Mouse (Mus musculus) frontal cortex, postnatal 10 days (tissue): ENCODE data around the gene Ubfd1.

Experiments
- DNase-seq, 2 experiments: peaks; one replicate each; pipeline ENCODE4 v3.0.0; 2022; ENCODE audit warnings: low spot score in 2 of 2, mixed read lengths in 1 of 2

Gene Ubfd1

GRCm38 (mm10) chr7:122066945-122067516, at the start of gene Ubfd1, which contains the start of gene Ears2:
Gene Ubfd1, plus strand, starts transcription at chr7:122067175.
Gene Ears2, minus strand, starts transcription at chr7:122067263.
- DNase-seq = peak; percentile 95 to 96

DNA sequence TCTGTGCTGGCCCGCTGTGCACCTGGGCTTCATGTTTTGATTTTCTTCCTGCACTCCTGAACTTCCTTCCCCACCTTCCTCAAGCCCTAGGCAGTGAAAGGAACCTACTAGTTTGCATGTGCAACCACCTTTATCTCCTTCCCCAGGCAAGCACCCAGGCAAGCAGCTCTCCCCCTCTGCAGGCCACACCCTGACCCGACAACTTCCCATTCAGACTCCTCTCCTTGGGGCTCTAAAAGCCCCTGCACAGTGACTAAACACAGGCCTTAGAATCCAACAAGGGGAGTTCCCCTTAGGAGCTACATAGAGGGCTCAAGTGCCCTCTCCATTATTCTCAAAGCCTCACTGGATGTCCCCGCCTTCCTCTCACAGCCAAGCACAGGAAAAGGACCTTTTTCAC, 48.7 kb upstream of the Ubfd1 start:
- no peak for DNase-seq

- DNase-seq = peak in 1 of 2 experiments; percentile 53
Observed at GRCm38 (mm10) chr7:122018978-122019377, 48.0 kb upstream of the Ubfd1 start.

DNA sequence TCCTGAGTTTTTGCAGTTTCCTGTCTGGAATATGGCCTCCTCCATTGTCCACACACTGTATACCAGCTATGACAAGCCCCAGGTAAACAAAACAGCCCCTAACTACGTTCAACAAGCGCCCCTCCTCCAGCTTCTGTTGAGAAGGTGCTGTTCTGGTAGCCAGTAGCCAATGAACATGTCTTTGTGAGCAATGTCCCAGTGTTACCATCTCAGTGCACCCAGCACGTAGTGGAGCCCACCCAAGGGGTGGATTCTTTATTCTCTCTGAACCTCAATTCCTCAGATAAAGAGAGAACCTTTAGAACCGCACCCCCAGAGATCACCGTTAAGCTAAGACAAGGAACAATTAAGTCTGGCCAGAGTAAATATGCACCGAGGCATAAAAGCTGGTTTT, 46.7 kb upstream of the Ubfd1 start:
- DNase-seq = no peak

GRCm38 (mm10) chr7:122020667-122021354, 46.2 kb upstream of the Ubfd1 start, which contains the start of gene Gga2:
Gene Gga2, minus strand, starts transcription at chr7:122021222.
- DNase-seq = peak; percentile 83 to 87

- DNase-seq = no peak
Observed at GRCm38 (mm10) chr7:122022131-122022530, 44.8 kb upstream of the Ubfd1 start.

DNA sequence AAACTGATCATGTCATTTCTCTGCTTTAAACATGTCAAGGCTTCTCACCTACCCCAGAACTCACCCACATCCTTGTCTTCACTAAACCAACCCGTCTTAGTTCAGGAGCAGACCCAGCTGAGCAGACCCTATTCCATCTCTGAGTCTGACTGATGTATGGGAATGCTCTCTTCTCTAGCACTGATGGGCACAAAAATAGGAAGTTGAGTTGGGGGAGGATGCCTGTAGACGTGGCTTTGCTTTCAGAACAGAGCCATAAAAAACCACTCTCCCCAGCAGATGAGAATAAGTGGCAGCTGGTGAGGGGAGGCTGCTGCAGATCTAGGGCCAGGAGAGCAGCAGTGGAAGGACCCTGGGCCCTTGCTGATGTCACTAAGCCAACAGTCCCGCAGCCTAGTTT, 33.6 kb upstream of the Ubfd1 start:
- no peak for DNase-seq

DNA sequence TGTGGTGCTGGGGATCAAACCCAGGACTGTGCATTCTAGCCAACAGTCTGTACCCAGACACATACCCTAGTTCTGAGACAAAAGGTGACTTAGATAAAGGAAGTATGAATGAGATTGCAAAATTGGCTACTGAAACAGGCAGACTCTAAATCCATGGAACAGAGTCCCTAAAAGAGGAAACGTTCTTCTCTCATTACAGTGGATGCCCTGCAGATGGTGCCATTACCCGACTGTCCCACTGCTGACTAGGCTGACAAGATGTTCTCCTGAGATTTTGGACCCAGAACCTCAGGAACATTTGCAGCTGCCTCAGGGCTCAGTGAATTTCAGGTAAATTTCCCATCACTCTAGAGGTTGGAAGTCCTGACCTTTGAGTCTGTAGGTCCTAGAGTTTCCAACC, 32.6 kb upstream of the Ubfd1 start:
- DNase-seq = no peak

- DNase-seq = no peak
Observed at GRCm38 (mm10) chr7:122044106-122044505, 22.9 kb upstream of the Ubfd1 start.

- no peak for DNase-seq
Observed at GRCm38 (mm10) chr7:122045181-122045634, 21.8 kb upstream of the Ubfd1 start.

DNA sequence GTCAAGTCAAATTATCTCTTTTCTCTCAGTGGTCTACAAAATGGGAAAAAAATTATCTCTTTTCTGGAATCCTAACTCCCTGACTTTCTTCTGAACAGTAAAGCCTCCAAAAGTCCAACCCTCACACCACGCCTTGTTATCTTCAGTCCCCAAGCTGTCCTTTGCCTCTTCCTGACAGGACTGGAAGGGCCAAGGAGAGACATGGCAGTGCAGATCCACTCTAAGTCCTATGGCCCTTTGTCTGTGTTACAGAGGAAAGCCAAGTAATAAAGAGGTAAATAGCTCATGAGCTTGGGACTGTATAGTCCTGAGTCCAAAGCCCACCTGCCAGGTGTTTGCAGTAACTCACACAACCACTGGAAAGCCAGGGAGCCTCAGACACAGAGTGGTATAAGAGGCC, 21.3 kb upstream of the Ubfd1 start:
- no peak for DNase-seq

- no peak for DNase-seq
Observed at GRCm38 (mm10) chr7:122046813-122047212, 20.2 kb upstream of the Ubfd1 start.

- no peak for DNase-seq
Observed at GRCm38 (mm10) chr7:122048191-122048590, 18.8 kb upstream of the Ubfd1 start.

DNA sequence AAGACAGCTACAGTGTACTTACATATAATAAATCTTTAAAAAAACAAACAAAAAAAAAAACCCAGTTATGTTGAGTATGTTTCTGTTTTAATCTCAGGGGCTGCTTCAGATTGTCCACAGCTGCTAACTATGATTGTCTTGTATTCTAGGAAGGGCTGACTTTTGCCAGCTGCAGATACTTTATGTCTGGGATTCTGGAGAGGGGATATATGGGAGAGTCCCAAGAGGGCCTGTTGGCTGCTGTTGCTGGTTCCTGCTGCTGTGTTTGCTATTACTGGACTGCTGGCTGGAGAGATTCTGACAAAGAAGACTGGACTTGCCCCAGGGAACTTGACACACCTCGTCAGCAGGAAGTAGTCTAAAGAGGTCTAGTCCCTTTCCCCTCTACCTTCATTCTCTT, 16.1 kb upstream of the Ubfd1 start:
- DNase-seq = no peak

DNA sequence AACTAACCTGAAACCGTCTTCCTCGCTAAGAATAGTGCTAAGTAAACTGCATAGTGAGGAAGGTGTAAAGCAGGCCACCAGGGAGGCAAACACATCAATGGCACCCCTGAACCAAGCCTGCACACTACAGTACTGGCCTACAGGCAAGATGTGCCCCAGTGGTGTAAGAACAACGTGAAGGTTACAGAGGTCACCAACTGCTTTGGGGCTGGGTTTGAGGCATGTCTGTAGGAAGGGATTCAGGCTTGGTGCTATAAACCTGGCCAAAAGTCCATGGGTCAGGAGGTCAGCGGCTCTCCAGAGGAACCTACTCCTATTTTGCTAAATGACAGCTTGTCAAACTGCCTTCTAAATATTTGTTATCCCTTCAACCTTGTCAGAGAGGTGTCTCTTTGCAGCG, 10.3 kb upstream of the Ubfd1 start:
- no peak for DNase-seq

DNA sequence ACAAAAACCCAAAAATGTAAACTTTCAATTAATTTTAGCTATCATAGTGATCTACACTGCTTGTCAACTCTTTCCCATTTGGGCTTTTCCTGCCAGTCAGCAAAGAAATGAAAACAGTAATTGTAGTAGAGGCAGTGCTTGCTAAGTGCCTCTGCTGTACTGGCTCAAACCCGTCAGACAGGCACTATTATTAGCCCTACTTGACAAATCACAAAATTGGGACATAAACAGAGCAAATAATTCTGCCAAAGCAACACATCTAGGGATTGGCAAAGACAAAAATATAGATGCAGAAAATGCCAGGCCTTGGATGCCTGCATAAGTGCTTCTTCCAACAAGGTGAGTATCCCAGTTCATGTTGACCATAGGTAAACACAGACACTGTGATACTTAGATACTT, 1.3 kb upstream of the Ubfd1 start:
- DNase-seq = no peak

DNA sequence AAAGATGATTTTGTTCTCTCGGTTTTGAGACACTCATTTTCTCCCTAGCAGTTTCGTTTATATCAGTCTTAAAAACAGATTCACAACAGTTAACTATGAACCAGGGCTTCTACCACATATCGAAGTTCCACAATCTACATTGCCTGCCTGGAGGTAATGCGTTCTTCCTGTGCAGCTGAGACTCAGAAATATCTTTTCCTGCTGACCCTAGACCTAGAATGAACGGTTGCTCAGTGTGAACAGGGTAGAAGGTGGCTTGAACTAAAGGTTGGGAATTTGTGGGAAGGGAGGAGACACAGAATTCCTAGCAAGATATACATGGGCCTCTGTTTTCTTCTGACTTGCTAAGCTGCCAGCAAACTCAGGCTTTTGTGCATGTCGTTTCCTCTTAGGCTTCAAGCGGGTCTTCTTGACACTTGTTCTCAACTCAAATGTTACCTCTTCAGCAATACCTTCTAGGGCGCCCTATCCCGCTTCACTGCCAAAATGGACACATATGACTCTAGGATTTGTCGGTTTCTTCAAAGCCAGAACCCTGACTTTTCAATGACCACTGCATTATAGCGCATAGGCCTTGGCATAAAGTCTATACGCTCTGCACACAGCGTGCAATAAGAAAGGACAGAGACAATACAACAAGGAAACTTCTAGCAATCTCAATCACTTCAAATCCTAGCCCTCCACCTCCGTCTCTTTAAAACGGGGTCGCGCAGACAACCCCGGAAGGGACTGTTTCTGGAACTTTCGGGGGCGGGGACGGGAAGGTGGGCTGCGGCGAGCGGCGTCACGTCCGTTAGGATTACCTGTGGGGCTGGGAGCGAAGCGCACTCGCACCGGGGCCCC, 652 bp upstream of the Ubfd1 start:
- peak in 1 of 2 experiments; percentile 19 for DNase-seq

DNA sequence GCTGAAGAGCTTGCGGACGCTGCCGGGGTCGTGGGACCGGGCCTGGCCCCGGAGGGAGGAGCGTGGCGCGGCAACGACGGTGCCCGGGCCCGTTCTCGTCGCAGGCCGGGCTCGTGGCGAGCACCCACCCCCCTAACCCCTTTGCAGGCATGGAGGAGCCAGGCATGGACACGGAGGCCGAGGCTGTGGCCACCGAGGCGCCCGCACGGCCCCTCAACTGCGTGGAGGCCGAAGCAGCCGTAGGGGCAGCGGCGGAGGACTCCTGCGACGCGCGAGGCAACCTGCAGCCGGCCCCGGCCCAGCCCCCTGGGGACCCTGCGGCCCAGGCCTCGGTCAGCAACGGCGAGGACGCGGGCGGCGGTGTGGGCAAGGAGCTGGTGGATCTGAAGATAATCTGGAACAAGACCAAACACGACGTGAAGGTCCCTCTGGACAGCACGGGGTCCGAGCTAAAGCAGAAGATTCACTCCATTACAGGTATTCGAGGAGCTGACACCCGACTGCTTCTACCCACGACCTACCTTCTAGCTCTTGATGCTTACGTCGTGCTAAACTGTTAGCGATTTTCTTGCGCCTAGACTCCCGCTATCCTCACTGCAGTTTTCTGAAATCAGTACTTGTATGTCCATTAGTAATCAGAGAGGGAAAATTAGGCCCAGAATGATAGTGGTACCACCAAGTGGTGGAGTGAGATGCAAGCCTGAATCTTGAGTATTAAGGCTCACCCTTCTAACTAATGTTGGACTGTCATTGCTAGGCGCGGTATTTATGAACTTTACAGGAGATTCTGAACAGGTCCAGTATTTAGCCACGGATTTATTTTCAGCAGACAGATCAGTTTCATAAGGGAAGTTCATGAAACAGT, 774 bp downstream of the Ubfd1 start:
- DNase-seq = peak in 1 of 2 experiments; percentile 34

DNA sequence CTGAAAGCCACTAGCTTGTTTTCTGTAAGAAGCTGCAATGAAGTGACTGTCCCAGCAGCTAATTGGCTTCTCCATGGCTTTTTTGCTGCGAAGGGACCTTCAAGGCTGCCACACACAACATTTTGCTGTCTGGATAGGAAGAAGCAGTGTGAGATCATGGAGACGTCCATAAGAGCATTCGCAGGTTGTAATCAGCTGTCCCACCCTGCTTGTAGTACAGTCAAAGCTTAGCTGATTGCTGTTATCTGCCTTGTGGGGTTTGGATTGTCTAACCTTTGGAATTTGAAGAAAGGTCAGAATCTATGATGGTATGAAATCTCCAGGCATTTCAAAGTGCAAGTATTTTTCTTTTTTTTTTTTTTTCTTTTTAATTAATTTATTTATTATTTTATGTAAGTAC, 7.4 kb downstream of the Ubfd1 start:
- DNase-seq = no peak

- DNase-seq = no peak
Observed at GRCm38 (mm10) chr7:122079798-122080554, 13.0 kb downstream of the Ubfd1 start.

DNA sequence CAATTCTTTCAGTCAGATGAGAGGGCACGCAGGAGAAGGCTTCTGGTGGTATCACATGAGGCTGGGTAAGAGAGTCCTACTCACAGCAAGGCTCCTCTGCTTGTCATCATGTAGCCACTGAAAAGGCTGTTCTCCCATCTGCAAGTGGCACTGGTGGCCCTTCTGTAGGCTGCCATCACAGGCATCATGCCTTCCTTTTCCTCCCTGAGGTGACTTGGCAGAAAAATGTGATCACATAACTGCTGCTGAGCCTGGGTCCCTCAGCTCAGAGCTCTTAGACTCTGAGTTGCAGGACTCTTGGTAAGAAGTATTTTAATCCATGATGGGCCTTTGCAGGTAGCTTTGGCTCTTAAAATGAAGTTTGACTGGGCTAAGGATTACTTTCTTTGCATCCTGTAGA, 14.1 kb downstream of the Ubfd1 start:
- DNase-seq = no peak
